Mouse (Mus musculus): Measurements from ENCODE around the gene Mllt3. TPM values are rescaled to one million over a fixed set of nuclear protein-coding genes. Genes with fewer than 3 reads are reported as not detected.

Gene Mllt3
- polyA plus RNA-seq, 1 experiment from 2014 or later, result 67.6 TPM

DNA sequence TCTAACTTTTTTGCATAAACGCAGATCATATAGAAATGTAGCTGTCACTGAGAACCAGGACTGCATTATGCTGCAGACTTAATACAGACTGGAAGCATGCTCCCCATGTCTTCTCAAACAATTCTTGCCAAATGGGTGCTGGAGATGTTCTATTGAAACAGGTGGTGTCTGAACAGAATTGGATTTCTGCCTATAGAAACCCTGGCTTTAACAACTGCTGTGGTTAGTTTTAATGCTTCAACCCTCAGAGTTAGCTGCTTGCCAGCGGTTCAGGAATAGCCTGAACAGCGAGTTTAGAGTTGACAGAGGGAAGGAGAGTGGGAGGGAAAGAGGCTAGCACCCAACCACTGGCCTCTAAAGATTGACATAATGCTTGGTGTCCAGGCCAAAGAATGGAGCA is 166.6 kb downstream of the Mllt3 start:
- no peak for ATAC-seq (replicated peaks; ENCODE audit: insufficient number of reproducible peaks, low FRiP score, low TSS enrichment)
- Histone ChIP-seq H3K4me1 (ENCODE audit: control insufficient read depth, insufficient read depth, low read length) (no peaks in the 10 kb centered on the region), H3K4me2 (no peak overlapping the region), H3K27me3 (ENCODE audit: control insufficient read depth, insufficient read depth, low read length) (no peaks in the 10 kb centered on the region), H3K36me3 (ENCODE audit: control insufficient read depth, insufficient read depth, low read length) (no peaks in the 10 kb centered on the region), H3K9me3 (replicated peaks; ENCODE audit: control insufficient read depth, low read length) (no peaks in the 10 kb centered on the region), H3K9ac (ENCODE audit: low read depth, low read length) (no peak overlapping the region), H3K27ac (ENCODE audit: low read depth, low read length) (no peak overlapping the region), H3K4me3 (ENCODE audit: low read depth, low read length) (no peak overlapping the region)
- WGBS (ENCODE audit: insufficient replicate concordance), result 85% methylated on average over 3 of the region's 3 CpGs

DNA sequence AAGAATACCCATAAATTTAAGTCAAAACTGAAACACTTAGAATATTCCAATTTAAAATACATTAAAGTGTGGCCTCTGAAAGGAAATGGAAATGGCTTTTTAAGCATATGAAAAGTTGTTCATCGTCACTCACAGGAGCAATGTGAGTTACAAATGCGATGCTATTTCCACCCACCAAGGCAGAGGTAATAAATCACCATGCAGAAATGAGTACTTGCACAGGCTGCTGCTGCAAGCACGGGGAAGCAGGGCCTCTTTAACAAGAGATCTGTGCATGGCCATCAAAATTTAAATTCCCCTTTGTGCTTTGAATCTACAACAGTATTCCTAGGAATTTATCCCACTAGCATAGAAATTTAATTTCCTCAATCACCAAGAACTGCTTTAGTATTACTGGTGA is 167.3 kb downstream of the Mllt3 start:
- H3K4me2 ChIP-seq, result no peak overlapping the region
- H3K27me3 ChIP-seq (ENCODE audit: control insufficient read depth, insufficient read depth, low read length), result no peaks in the 10 kb centered on the region
- no peaks in the 10 kb centered on the region for H3K9me3 ChIP-seq (replicated peaks; ENCODE audit: control insufficient read depth, low read length)
- H3K9ac ChIP-seq (ENCODE audit: low read depth, low read length), result no peak overlapping the region
- H3K27ac ChIP-seq (ENCODE audit: low read depth, low read length), result no peak overlapping the region
- H3K4me3 ChIP-seq (ENCODE audit: low read depth, low read length), result no peak overlapping the region
- no peaks in the 10 kb centered on the region for H3K36me3 ChIP-seq (ENCODE audit: control insufficient read depth, insufficient read depth, low read length)
- WGBS (ENCODE audit: insufficient replicate concordance), result 70% methylated on average over 3 of the region's 3 CpGs
- ATAC-seq (replicated peaks; ENCODE audit: insufficient number of reproducible peaks, low FRiP score, low TSS enrichment), result no peak
- H3K4me1 ChIP-seq (ENCODE audit: control insufficient read depth, insufficient read depth, low read length), result no peaks in the 10 kb centered on the region

DNA sequence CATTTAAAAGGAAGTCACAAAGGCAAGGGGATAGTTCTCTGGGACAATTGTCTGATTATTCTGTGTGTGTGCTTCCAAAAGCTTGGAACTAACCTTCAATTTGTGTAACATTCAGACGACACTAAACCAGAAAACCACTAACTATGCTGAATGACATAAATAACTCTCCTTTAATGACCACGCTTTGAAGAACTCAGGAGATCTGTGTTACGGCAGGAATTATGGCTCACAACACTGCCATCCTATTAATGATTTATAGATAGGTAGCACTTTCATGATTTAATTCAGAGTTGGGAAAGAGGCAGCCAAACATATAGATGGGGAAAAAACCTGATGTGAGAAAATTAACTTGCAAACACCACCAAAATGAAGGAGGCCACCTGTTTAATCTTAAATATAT is 168.1 kb downstream of the Mllt3 start:
- Histone ChIP-seq H3K9me3 (replicated peaks; ENCODE audit: control insufficient read depth, low read length) (no peaks in the 10 kb centered on the region), H3K4me3 (ENCODE audit: low read depth, low read length) (no peak overlapping the region), H3K4me1 (ENCODE audit: control insufficient read depth, insufficient read depth, low read length) (no peaks in the 10 kb centered on the region), H3K9ac (ENCODE audit: low read depth, low read length) (no peak overlapping the region), H3K4me2 (no peak overlapping the region), H3K27ac (ENCODE audit: low read depth, low read length) (no peak overlapping the region), H3K36me3 (ENCODE audit: control insufficient read depth, insufficient read depth, low read length) (no peaks in the 10 kb centered on the region), H3K27me3 (ENCODE audit: control insufficient read depth, insufficient read depth, low read length) (no peaks in the 10 kb centered on the region)
- whole genome bisulfite sequencing (ENCODE audit: insufficient replicate concordance), result 84% methylated on average over 3 of the region's 3 CpGs
- ATAC-seq (replicated peaks; ENCODE audit: insufficient number of reproducible peaks, low FRiP score, low TSS enrichment), result no peak

DNA sequence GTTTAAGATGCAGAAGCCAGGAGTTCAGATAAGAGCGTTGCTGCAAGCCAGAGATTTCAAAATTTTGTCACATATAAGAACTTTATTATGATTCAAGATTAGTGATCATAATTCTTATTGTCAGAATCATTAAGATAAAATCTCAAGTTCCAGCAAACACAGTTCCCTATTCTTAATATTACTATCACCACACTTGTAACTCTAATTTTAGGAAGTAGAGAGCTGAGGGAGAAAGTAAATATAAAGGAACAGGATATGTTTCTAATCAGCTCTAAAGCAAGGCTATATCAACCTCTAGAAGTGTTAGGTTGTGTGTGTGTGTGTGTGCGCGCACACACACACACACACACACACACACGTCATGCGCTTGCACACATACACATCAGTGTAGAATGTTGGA is 170.0 kb downstream of the Mllt3 start:
- H3K27ac ChIP-seq (ENCODE audit: low read depth, low read length), result no peak overlapping the region
- no peaks in the 10 kb centered on the region for H3K9me3 ChIP-seq (replicated peaks; ENCODE audit: control insufficient read depth, low read length)
- no peaks in the 10 kb centered on the region for H3K36me3 ChIP-seq (ENCODE audit: control insufficient read depth, insufficient read depth, low read length)
- no peaks in the 10 kb centered on the region for H3K27me3 ChIP-seq (ENCODE audit: control insufficient read depth, insufficient read depth, low read length)
- H3K4me3 ChIP-seq (ENCODE audit: low read depth, low read length), result no peak overlapping the region
- H3K4me2 ChIP-seq, result no peak overlapping the region
- WGBS (ENCODE audit: insufficient replicate concordance), result 88% methylated on average over 5 of the region's 5 CpGs
- ATAC-seq (replicated peaks; ENCODE audit: insufficient number of reproducible peaks, low FRiP score, low TSS enrichment), result no peak
- H3K4me1 ChIP-seq (ENCODE audit: control insufficient read depth, insufficient read depth, low read length), result no peaks in the 10 kb centered on the region
- no peak overlapping the region for H3K9ac ChIP-seq (ENCODE audit: low read depth, low read length)

DNA sequence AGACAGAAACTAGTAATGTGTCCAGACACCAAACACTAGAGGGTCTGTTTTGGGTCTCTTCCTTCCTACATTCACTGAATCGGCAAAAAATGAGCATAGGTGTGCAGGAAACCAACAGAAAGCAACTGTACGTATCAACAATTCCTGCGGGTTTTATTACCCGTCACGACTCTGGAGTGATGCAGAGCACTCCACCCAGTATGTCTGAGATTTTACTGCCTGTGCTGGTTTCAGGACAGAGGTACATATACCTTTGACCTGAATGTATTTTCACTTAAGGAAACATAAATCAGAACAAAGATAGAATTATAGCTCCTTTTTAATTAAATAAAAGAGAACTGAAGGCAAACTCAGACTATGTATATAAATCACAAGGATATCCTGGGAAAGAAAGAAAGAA is 172.4 kb downstream of the Mllt3 start:
- H3K4me3 ChIP-seq (ENCODE audit: low read depth, low read length), result no peak overlapping the region
- no peaks in the 10 kb centered on the region for H3K9me3 ChIP-seq (replicated peaks; ENCODE audit: control insufficient read depth, low read length)
- H3K27ac ChIP-seq (ENCODE audit: low read depth, low read length), result no peak overlapping the region
- ATAC-seq (replicated peaks; ENCODE audit: insufficient number of reproducible peaks, low FRiP score, low TSS enrichment), result no peak
- no peak overlapping the region for H3K4me2 ChIP-seq
- 87% methylated on average over 5 of the region's 5 CpGs for WGBS (ENCODE audit: insufficient replicate concordance)
- H3K36me3 ChIP-seq (ENCODE audit: control insufficient read depth, insufficient read depth, low read length), result no peaks in the 10 kb centered on the region
- H3K4me1 ChIP-seq (ENCODE audit: control insufficient read depth, insufficient read depth, low read length), result no peaks in the 10 kb centered on the region
- no peak overlapping the region for H3K9ac ChIP-seq (ENCODE audit: low read depth, low read length)
- H3K27me3 ChIP-seq (ENCODE audit: control insufficient read depth, insufficient read depth, low read length), result no peaks in the 10 kb centered on the region

DNA sequence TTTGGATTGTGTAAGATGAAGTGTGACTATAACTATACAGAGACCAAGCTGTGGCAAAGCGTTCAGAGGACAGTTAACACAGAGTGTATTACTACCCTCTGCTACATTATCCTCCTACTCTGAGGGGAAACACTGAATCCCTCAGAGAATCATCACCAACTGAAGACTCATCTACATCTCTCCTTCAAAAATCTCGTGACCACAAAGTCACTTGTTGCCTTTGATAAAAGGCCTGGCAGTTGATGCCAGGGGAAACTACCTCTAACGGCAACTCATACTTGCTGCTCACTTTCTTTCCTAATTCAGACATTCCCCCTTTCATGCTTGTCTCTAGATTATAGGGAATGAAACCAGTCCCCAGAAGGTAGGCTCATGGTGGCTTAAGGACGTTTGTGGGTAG is 174.0 kb downstream of the Mllt3 start:
- Histone ChIP-seq H3K27me3 (ENCODE audit: control insufficient read depth, insufficient read depth, low read length) (no peaks in the 10 kb centered on the region), H3K9me3 (replicated peaks; ENCODE audit: control insufficient read depth, low read length) (no peaks in the 10 kb centered on the region), H3K4me2 (no peak overlapping the region), H3K9ac (ENCODE audit: low read depth, low read length) (no peak overlapping the region), H3K4me3 (ENCODE audit: low read depth, low read length) (no peak overlapping the region), H3K36me3 (ENCODE audit: control insufficient read depth, insufficient read depth, low read length) (no peaks in the 10 kb centered on the region), H3K27ac (ENCODE audit: low read depth, low read length) (no peak overlapping the region), H3K4me1 (ENCODE audit: control insufficient read depth, insufficient read depth, low read length) (no peaks in the 10 kb centered on the region)
- no peak for ATAC-seq (replicated peaks; ENCODE audit: insufficient number of reproducible peaks, low FRiP score, low TSS enrichment)
- WGBS (ENCODE audit: insufficient replicate concordance), result 58% methylated on average over 4 of the region's 4 CpGs

DNA sequence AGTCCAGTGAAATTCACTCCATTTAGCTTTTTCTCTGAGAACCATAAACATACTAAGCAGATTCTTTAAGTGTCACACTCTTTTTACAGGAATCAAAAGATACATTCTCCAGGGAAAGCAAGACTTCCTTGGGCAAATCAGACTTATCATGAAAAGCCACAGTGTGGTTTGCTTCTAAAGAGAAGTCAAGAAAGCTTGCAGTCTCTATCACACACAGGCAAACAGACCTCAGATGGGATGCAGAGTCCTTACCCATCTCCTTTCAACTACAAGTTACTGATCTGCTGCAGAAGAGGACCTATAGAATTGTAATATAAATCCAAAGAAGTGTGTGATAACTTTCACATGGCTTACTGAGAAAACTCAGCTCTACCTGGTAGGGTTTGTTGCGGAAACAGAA is 175.2 kb downstream of the Mllt3 start:
- ATAC-seq (replicated peaks; ENCODE audit: insufficient number of reproducible peaks, low FRiP score, low TSS enrichment), result no peak
- Histone ChIP-seq H3K4me1 (ENCODE audit: control insufficient read depth, insufficient read depth, low read length) (no peaks in the 10 kb centered on the region), H3K36me3 (ENCODE audit: control insufficient read depth, insufficient read depth, low read length) (no peaks in the 10 kb centered on the region), H3K4me3 (ENCODE audit: low read depth, low read length) (no peak overlapping the region), H3K9me3 (replicated peaks; ENCODE audit: control insufficient read depth, low read length) (no peaks in the 10 kb centered on the region), H3K4me2 (no peak overlapping the region), H3K27me3 (ENCODE audit: control insufficient read depth, insufficient read depth, low read length) (no peaks in the 10 kb centered on the region), H3K27ac (ENCODE audit: low read depth, low read length) (no peak overlapping the region), H3K9ac (ENCODE audit: low read depth, low read length) (no peak overlapping the region)
- WGBS (ENCODE audit: insufficient replicate concordance), result 89% methylated on average over 1 of the region's 1 CpGs

DNA sequence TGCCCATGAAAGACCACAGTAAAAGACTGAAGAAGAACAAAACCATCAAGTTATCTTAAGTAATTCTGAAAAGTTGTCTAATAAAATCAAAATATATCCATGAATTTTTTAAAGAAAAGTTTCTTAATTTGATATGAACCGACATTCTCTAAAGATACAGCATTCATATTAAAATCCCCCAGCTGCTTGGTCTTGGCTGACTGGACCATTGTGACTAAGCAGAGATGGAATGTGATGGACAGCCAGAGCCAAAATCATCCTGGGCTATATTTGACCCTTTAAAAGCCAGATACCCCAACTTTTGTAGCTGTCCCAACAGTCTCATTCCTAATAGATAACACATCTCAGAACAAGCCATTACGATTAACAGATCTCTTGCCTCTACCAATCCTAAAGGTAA is 180.7 kb downstream of the Mllt3 start:
- no peak overlapping the region for H3K4me2 ChIP-seq
- no peak overlapping the region for H3K27ac ChIP-seq (ENCODE audit: low read depth, low read length)
- no peak overlapping the region for H3K4me3 ChIP-seq (ENCODE audit: low read depth, low read length)
- no peaks in the 10 kb centered on the region for H3K9me3 ChIP-seq (replicated peaks; ENCODE audit: control insufficient read depth, low read length)
- no peak overlapping the region for H3K9ac ChIP-seq (ENCODE audit: low read depth, low read length)
- no peak for ATAC-seq (replicated peaks; ENCODE audit: insufficient number of reproducible peaks, low FRiP score, low TSS enrichment)
- WGBS (ENCODE audit: insufficient replicate concordance), result 79% methylated on average over 2 of the region's 2 CpGs
- no peaks in the 10 kb centered on the region for H3K4me1 ChIP-seq (ENCODE audit: control insufficient read depth, insufficient read depth, low read length)
- H3K36me3 ChIP-seq (ENCODE audit: control insufficient read depth, insufficient read depth, low read length), result no peaks in the 10 kb centered on the region
- H3K27me3 ChIP-seq (ENCODE audit: control insufficient read depth, insufficient read depth, low read length), result no peaks in the 10 kb centered on the region

DNA sequence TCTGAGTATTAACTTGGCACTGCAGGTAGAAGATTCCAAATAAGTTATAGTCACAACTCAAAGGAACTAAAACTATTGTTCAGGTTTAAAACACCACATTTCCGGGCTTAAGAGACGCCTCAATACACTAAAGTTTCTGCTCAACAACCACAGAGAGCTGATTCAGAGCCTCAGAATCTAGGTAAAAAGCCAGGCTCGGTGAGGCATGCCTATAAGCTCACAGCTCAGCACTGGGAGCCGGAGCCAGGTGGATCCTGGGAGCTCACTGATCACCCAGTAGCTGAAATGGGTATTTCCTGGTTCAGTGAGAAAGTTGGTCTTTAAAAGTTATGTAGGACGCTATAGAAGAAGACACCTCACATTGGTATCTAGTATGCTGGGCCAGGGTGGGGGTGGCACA is 183.1 kb downstream of the Mllt3 start:
- no peak overlapping the region for H3K9ac ChIP-seq (ENCODE audit: low read depth, low read length)
- H3K36me3 ChIP-seq (ENCODE audit: control insufficient read depth, insufficient read depth, low read length), result no peaks in the 10 kb centered on the region
- no peak for ATAC-seq (replicated peaks; ENCODE audit: insufficient number of reproducible peaks, low FRiP score, low TSS enrichment)
- no peak overlapping the region for H3K27ac ChIP-seq (ENCODE audit: low read depth, low read length)
- WGBS (ENCODE audit: insufficient replicate concordance), result 78% methylated on average over 5 of the region's 5 CpGs
- peaks cover 6% of the 10 kb centered on the region for H3K4me1 ChIP-seq (ENCODE audit: control insufficient read depth, insufficient read depth, low read length)
- H3K4me2 ChIP-seq, result no peak overlapping the region
- no peaks in the 10 kb centered on the region for H3K27me3 ChIP-seq (ENCODE audit: control insufficient read depth, insufficient read depth, low read length)
- H3K9me3 ChIP-seq (replicated peaks; ENCODE audit: control insufficient read depth, low read length), result no peaks in the 10 kb centered on the region
- no peak overlapping the region for H3K4me3 ChIP-seq (ENCODE audit: low read depth, low read length)
